Mouse (Mus musculus) G1E (cell line): ENCODE measurements around the gene Prelp. TPM values are rescaled to one million over a fixed set of nuclear protein-coding genes. Genes with fewer than 3 reads are reported as not detected.
A peak's percentile ranks its signal among the peaks of the same experiment; 100 is the strongest.

Experiments
- ATAC-seq: 2 replicates; pipeline ENCODE4 v1.8.0; 2016; ENCODE audit warnings: mild to moderate bottlenecking; ENCODE audit not compliant: insufficient number of reproducible peaks, poor library complexity, low FRiP score, severe bottlenecking; ENCODE audit errors: extremely low read depth
- DNase-seq: peaks from one replicate; pipeline ENCODE4 v3.0.0; 2012; ENCODE audit warnings: low spot score
- H3K27me3 ChIP-seq: 2 replicates; pipeline ENCODE4 v1.6.1; 2012; ENCODE audit warnings: mild to moderate bottlenecking, low read length, inconsistent platforms; ENCODE audit not compliant: insufficient read depth
- H3K36me3 ChIP-seq: replicated peaks from 2 replicates; pipeline ENCODE3; 2012; ENCODE audit warnings: mild to moderate bottlenecking, inconsistent platforms
- H3K4me1 ChIP-seq: 2 replicates; pipeline ENCODE4 v1.6.1; 2012; ENCODE audit warnings: low read depth, low read length, inconsistent platforms, mixed read lengths; ENCODE audit not compliant: insufficient read depth
- H3K4me3 ChIP-seq: 2 replicates; pipeline ENCODE4 v1.5.1; 2012; ENCODE audit warnings: low read depth, mild to moderate bottlenecking, inconsistent platforms, low read length, moderate library complexity, mixed read lengths
- H3K9me3 ChIP-seq: replicated peaks from 2 replicates; pipeline ENCODE4 v1.6.1; 2012; ENCODE audit warnings: inconsistent platforms
- CTCF ChIP-seq: IDR thresholded peaks from 2 replicates; pipeline ENCODE4 v1.5.1; 2012; ENCODE audit warnings: low read depth, low read length, inconsistent platforms, mixed read lengths
- GATA1 ChIP-seq: IDR thresholded peaks from 2 replicates; pipeline ENCODE4 v1.6.1; 2012; ENCODE audit warnings: borderline replicate concordance, low read length, inconsistent platforms, mixed read lengths
- GATA2 ChIP-seq: IDR thresholded peaks from 2 replicates; pipeline ENCODE4 v1.6.1; 2012; ENCODE audit warnings: low read depth, low read length, inconsistent platforms, borderline replicate concordance
- POLR2AphosphoS5 ChIP-seq: IDR thresholded peaks from 2 replicates; pipeline ENCODE4 v1.6.1; 2012; ENCODE audit warnings: low read depth, low read length, inconsistent platforms; ENCODE audit not compliant: insufficient replicate concordance
- TAL1 ChIP-seq: conservative IDR thresholded peaks from 2 replicates; pipeline ENCODE4 v1.6.1; 2012; ENCODE audit warnings: low read depth, low read length, inconsistent platforms, mixed read lengths
- polyA plus RNA-seq: library from polyadenylated mRNA; stranded (reverse); fragments of >175 nt; gene quantifications from 2 replicates; pipeline ENCODE4 v1.2.3, GENCODE M21; 2012
- total RNA-seq, 2 experiments: library from RNA; stranded (forward) in 1 of 2; stranded (reverse) in 1 of 2; fragments of 200-1000 nt in 1 of 2; fragments of >200 nt in 1 of 2; fragmentation: Nextera tagmentation in 1 of 2; gene quantifications; 2 replicates each; pipeline ENCODE4 v1.2.3; 2014 to 2017

Gene Prelp
- total and polyA plus RNA-seq, 3 experiments = 0.10 to 0.11 TPM; not detected in 1

- Histone ChIP-seq H3K36me3 (no peaks in the 10 kb centered on the region), H3K4me1 (peaks cover 52% of the 10 kb centered on the region), H3K9me3 (peaks cover 6% of the 10 kb centered on the region), H3K4me3 (no peak overlapping the region), H3K27me3 (peaks cover 7% of the 10 kb centered on the region; the same call in 1 of the 2 replicates)
- TF ChIP-seq POLR2AphosphoS5 (no peak), GATA2 (no peak), TAL1 (no peak), CTCF (no peak), GATA1 (no peak)
- DNase-seq = no peak
- no peak for ATAC-seq
These were observed 18.5 kb upstream of the Prelp start for GRCm38 (mm10) chr1:133939708-133940107.

DNA sequence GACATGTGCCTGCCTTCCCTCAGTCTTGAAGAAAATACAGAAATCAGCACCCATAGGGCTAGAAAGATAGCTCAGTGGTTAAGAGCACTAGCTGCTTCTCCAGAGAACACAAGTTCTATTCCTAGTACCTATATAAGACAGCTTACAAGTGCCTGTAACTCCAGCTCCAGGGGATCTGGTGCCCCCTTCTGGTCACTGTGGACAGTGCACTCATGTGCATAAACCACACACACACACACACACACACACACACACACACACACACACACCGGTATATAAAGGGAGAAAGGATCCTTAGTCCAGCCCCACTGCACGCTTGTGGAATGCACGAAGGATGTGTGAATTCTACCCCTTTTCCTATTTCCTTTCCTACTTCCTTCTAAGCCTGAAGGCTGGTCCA is 15.0 kb upstream of the Prelp start:
- peaks cover 33% of the 10 kb centered on the region for H3K4me1 ChIP-seq
- no peak for ATAC-seq
- peak; percentile 38; the same call in 1 of the 2 replicates for TF ChIP-seq CTCF
- no peak for TF ChIP-seq GATA1
- TF ChIP-seq TAL1 = no peak
- TF ChIP-seq GATA2 = no peak
- TF ChIP-seq POLR2AphosphoS5 = no peak
- peaks cover 6% of the 10 kb centered on the region for H3K9me3 ChIP-seq
- H3K36me3 ChIP-seq = no peaks in the 10 kb centered on the region
- H3K27me3 ChIP-seq = peaks cover 26% of the 10 kb centered on the region
- no peak for DNase-seq
- H3K4me3 ChIP-seq = no peak overlapping the region

DNA sequence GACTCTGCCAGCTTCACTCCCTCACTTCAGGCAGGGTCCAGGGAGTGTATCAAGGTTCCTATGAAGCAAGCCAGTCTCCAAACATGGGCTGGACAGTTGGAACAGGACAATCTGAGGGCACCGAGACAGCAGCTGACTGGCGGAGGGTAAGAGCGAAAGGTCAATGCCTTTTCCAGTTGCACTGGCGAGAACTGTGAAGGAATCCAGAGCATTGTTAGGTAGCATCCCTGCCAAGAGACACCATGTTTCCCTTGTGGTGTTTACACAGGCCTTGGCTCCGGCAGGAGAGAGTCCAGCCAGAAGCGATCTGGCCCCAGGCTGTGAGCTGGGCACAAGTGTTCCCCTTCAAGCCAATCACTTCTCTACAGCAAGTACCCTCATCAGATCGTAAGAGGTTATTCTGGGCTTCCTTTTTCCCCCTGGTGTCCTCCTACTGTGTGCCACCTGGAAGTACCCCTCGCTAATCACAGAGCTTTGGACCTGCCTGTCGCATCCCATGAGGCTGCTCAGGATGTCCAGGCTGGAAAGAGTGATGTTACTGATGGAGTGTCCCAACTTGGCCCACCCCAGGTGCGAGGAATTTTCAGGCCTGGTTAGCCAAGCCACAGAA is 13.2 kb upstream of the Prelp start:
- DNase-seq (no peak), ATAC-seq (no peak)
- no peak overlapping the region for H3K4me3 ChIP-seq
- peaks cover 6% of the 10 kb centered on the region for H3K9me3 ChIP-seq
- TF ChIP-seq POLR2AphosphoS5 = no peak
- no peak for TF ChIP-seq CTCF
- TF ChIP-seq GATA1 = no peak
- TF ChIP-seq GATA2 = no peak
- no peak for TF ChIP-seq TAL1
- no peaks in the 10 kb centered on the region for H3K36me3 ChIP-seq
- H3K27me3 ChIP-seq = peaks cover 43% of the 10 kb centered on the region
- peaks cover 26% of the 10 kb centered on the region for H3K4me1 ChIP-seq

DNA sequence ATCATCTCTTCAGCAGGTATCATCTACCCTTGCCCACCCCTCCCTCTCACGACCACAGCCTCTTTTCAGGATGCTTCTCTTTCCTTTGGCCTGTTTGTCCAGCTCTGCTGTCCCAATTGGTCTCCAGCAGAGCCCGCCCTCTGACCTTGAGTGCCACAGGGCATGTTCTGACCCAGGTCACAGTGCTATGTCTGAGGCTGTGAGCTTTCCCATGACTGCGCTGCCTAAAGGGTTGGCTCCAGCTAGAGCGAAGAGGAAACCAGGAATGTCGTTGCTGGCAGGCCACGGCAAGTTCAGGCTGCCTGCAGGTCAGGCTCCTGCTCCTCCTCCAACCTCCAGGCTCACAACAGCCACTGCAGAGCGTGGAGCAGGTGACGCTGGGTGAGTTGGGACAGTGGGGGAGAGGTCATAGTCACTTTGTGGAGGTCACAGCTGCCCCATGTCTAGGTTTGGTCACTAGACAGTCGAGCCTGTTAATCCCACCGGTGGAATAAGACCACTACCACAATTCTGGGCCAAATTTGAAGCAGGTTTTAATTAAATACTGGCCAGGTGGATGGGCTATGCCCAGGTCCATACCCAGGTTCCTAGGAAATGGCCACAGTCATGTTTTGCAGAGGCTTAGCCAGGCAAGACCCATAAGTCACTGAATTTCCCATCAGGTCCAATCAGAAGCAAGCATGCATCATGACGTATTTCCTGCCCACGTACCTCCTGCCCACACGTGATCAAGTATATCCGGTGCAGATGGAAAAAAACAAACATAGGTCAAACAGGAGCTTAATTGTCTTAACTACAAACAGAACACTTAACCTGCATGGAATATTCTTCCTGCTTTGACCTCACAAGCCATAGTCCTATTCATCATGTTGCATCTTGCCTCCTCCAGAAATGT is 12.3 kb upstream of the Prelp start:
- ATAC-seq (no peak), DNase-seq (no peak)
- peaks cover 48% of the 10 kb centered on the region for H3K27me3 ChIP-seq
- TF ChIP-seq GATA2 (no peak), TAL1 (no peak), CTCF (no peak), GATA1 (no peak), POLR2AphosphoS5 (no peak; the same call in 1 of the 2 replicates)
- peaks cover 22% of the 10 kb centered on the region for H3K4me1 ChIP-seq
- H3K4me3 ChIP-seq = no peak overlapping the region
- no peaks in the 10 kb centered on the region for H3K36me3 ChIP-seq
- H3K9me3 ChIP-seq = peaks cover 6% of the 10 kb centered on the region

DNA sequence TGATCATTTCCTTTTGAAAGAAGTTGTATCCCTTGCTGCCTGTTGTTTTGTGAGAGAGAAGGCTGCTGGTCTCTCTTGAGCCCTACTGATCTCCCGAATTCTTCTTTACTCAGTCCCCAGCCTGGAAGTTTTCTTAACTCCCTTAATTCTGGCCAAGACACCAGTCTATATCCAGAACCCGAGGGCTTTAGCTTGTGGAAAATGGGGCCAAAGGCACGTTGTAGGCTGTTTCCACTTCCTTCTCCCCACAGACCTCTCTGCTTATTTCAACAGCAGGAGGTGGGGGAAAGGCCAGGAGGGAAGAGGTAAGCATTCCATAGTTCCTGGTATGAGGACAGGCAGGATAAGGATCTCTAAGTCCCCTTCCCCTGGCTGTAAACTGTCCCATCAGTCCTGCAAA is 8.8 kb upstream of the Prelp start:
- ATAC-seq (no peak), DNase-seq (no peak)
- H3K4me1 ChIP-seq = peaks cover 12% of the 10 kb centered on the region
- H3K4me3 ChIP-seq = no peak overlapping the region
- H3K27me3 ChIP-seq = peaks cover 42% of the 10 kb centered on the region
- TF ChIP-seq POLR2AphosphoS5 (no peak), GATA1 (no peak), CTCF (no peak), TAL1 (no peak)
- no peaks in the 10 kb centered on the region for H3K36me3 ChIP-seq
- H3K9me3 ChIP-seq = peaks cover 9% of the 10 kb centered on the region

GRCm38 (mm10) chr1:133925223-133925622 is 4.0 kb upstream of the Prelp start:
- Histone ChIP-seq H3K4me3 (no peak overlapping the region), H3K9me3 (peaks cover 9% of the 10 kb centered on the region), H3K27me3 (peaks cover 40% of the 10 kb centered on the region), H3K4me1 (peaks cover 28% of the 10 kb centered on the region), H3K36me3 (no peaks in the 10 kb centered on the region)
- ATAC-seq = no peak
- DNase-seq = no peak
- TF ChIP-seq GATA2 (no peak), GATA1 (no peak), TAL1 (no peak), CTCF (no peak), POLR2AphosphoS5 (no peak)
